Mouse (Mus musculus) limb, embryonic 15.5 days (tissue): ENCODE measurements around the gene Myo3b. TPM values are rescaled to one million over a fixed set of nuclear protein-coding genes. Genes with fewer than 3 reads are reported as not detected.
"Not testable (repeated sequence)": the region's sequence is repeated elsewhere in the genome, so short reads cannot be mapped to it uniquely, and the experiment has no call there.

Experiments used
- ATAC-seq: fragments of 200-750 bp; cut with Nextera tagmentation; 2 replicates; pipeline ENCODE4 v1.8.0; 2017; ENCODE audit warnings: low read depth, moderate TSS enrichment; ENCODE audit not compliant: insufficient number of reproducible peaks, low FRiP score, low TSS enrichment
- H3K27ac ChIP-seq: fragments of 300-500 bp; sonication (generic); 2 replicates; pipeline ENCODE4 v1.5.1; 2015; ENCODE audit warnings: moderate library complexity, mild to moderate bottlenecking, inconsistent platforms
- H3K27me3 ChIP-seq: fragments of 300-500 bp; sonication (generic); 2 replicates; pipeline ENCODE4 v1.6.1; 2015; ENCODE audit warnings: inconsistent platforms
- H3K36me3 ChIP-seq: fragments of 300-500 bp; sonication (generic); 2 replicates; pipeline ENCODE4 v1.6.1; 2015; ENCODE audit warnings: inconsistent platforms
- H3K4me1 ChIP-seq: fragments of 300-500 bp; sonication (generic); 2 replicates; pipeline ENCODE4 v1.6.1; 2015; ENCODE audit warnings: inconsistent platforms
- H3K4me2 ChIP-seq: fragments of 300-500 bp; sonication (generic); 2 replicates; pipeline ENCODE4 v1.6.1; 2015; ENCODE audit warnings: mild to moderate bottlenecking, inconsistent platforms
- H3K4me3 ChIP-seq: fragments of 300-500 bp; sonication (generic); 2 replicates; pipeline ENCODE4 v1.5.1; 2015; ENCODE audit warnings: mild to moderate bottlenecking, inconsistent platforms
- H3K9ac ChIP-seq: fragments of 300-500 bp; sonication (generic); 2 replicates; pipeline ENCODE4 v1.6.1; 2015; ENCODE audit warnings: inconsistent platforms
- H3K9me3 ChIP-seq: fragments of 300-500 bp; sonication (generic); 2 replicates; pipeline ENCODE4 v1.6.1; 2016; ENCODE audit warnings: inconsistent platforms
- WGBS: fragments of 180-500 bp; shearing (Covaris S2); methylation state at CpG from one replicate; pipeline ENCODE4 v1.1.7; 2015; 5-methylcytosine and 5-hydroxymethylcytosine counted together
- polyA plus RNA-seq: library from polyadenylated mRNA; unstranded; fragments of >200 nt; fragmentation: Nextera tagmentation; extraction: Ambion mirVana; gene quantifications from 2 replicates; pipeline ENCODE4 v1.2.1, GENCODE M21; 2015

The Myo3b gene
- not detected in 2 replicates for polyA plus RNA-seq

GRCm38 (mm10) chr2:70038752-70039151 lies at the start of gene Myo3b:
Myo3b (plus strand) TSS chr2:70039126.
- H3K9ac ChIP-seq: no peak within 1 kb of the TSS
- H3K27me3 ChIP-seq: no peaks in the 10 kb centered on the region
- 30% methylated on average over 7 of the region's 7 CpGs for WGBS
- no peaks in the 10 kb centered on the region for H3K4me1 ChIP-seq
- no peak within 1 kb of the TSS for H3K27ac ChIP-seq
- no peak for ATAC-seq
- no peak within 1 kb of the TSS for H3K4me2 ChIP-seq
- H3K4me3 ChIP-seq: no peak within 1 kb of the TSS
- H3K36me3 ChIP-seq: no peaks in the 10 kb centered on the region
- H3K9me3 ChIP-seq: no peaks in the 10 kb centered on the region

- H3K9me3 ChIP-seq: no peaks in the 10 kb centered on the region
- H3K36me3 ChIP-seq: peaks cover 50% of the 10 kb centered on the region
- WGBS: 93% methylated on average over 6 of the region's 6 CpGs
- ATAC-seq: no peak
- H3K4me3 ChIP-seq: no peak overlapping the region
- no peaks in the 10 kb centered on the region for H3K4me1 ChIP-seq
- H3K4me2 ChIP-seq: no peak overlapping the region
- no peaks in the 10 kb centered on the region for H3K27me3 ChIP-seq
- no peak overlapping the region for H3K9ac ChIP-seq
- no peak overlapping the region for H3K27ac ChIP-seq
These were observed 49.7 kb upstream of the Myo3b start for GRCm38 (mm10) chr2:69989224-69989623.

GRCm38 (mm10) chr2:69990647-69991046 lies 48.3 kb upstream of the Myo3b start:
- H3K36me3 ChIP-seq: peaks cover 44% of the 10 kb centered on the region
- no peaks in the 10 kb centered on the region for H3K27me3 ChIP-seq
- ATAC-seq: no peak
- no peak overlapping the region for H3K4me3 ChIP-seq
- no peaks in the 10 kb centered on the region for H3K4me1 ChIP-seq
- no peak overlapping the region for H3K9ac ChIP-seq
- H3K4me2 ChIP-seq: no peak overlapping the region
- H3K27ac ChIP-seq: no peak overlapping the region
- H3K9me3 ChIP-seq: no peaks in the 10 kb centered on the region
- 59% methylated on average over 2 of the region's 2 CpGs for WGBS

GRCm38 (mm10) chr2:69994082-69994736 lies 44.7 kb upstream of the Myo3b start:
- not testable (repeated sequence) for H3K27me3 ChIP-seq, H3K9me3 ChIP-seq, ATAC-seq, H3K4me2 ChIP-seq, H3K4me3 ChIP-seq, H3K27ac ChIP-seq, H3K9ac ChIP-seq, H3K4me1 ChIP-seq
- H3K36me3 ChIP-seq: peaks cover 42% of the 10 kb centered on the region
- 84% methylated on average over 3 of the region's 3 CpGs for WGBS

- H3K27me3 ChIP-seq: no peaks in the 10 kb centered on the region
- peaks cover 36% of the 10 kb centered on the region for H3K36me3 ChIP-seq
- H3K4me1 ChIP-seq: no peaks in the 10 kb centered on the region
- no peak overlapping the region for H3K9ac ChIP-seq
- no peak overlapping the region for H3K4me3 ChIP-seq
- H3K27ac ChIP-seq: no peak overlapping the region
- no peaks in the 10 kb centered on the region for H3K9me3 ChIP-seq
- 51% methylated on average over 2 of the region's 2 CpGs for WGBS
- no peak for ATAC-seq
- no peak overlapping the region for H3K4me2 ChIP-seq
These were observed 44.1 kb upstream of the Myo3b start for GRCm38 (mm10) chr2:69994779-69995178.

- ATAC-seq: no peak
- H3K27me3 ChIP-seq: no peaks in the 10 kb centered on the region
- H3K36me3 ChIP-seq: peaks cover 25% of the 10 kb centered on the region
- no peaks in the 10 kb centered on the region for H3K9me3 ChIP-seq
- no peak overlapping the region for H3K4me3 ChIP-seq
- H3K4me1 ChIP-seq: no peaks in the 10 kb centered on the region
- H3K9ac ChIP-seq: no peak overlapping the region
- H3K27ac ChIP-seq: no peak overlapping the region
- no peak overlapping the region for H3K4me2 ChIP-seq
- WGBS: 94% methylated on average over 7 of the region's 7 CpGs
These were observed 39.7 kb upstream of the Myo3b start for GRCm38 (mm10) chr2:69999097-69999770.

- WGBS: 91% methylated on average over 6 of the region's 6 CpGs
- no peak overlapping the region for H3K9ac ChIP-seq
- H3K4me2 ChIP-seq: no peak overlapping the region
- no peak overlapping the region for H3K27ac ChIP-seq
- H3K4me3 ChIP-seq: no peak overlapping the region
- H3K36me3 ChIP-seq: peaks cover 24% of the 10 kb centered on the region
- no peaks in the 10 kb centered on the region for H3K9me3 ChIP-seq
- ATAC-seq: no peak
- no peaks in the 10 kb centered on the region for H3K4me1 ChIP-seq
- no peaks in the 10 kb centered on the region for H3K27me3 ChIP-seq
These were observed 38.6 kb upstream of the Myo3b start for GRCm38 (mm10) chr2:70000316-70000715.

- Histone ChIP-seq H3K9ac (no peak overlapping the region), H3K9me3 (no peaks in the 10 kb centered on the region), H3K4me3 (no peak overlapping the region), H3K4me1 (no peaks in the 10 kb centered on the region), H3K4me2 (no peak overlapping the region), H3K27me3 (no peaks in the 10 kb centered on the region), H3K27ac (no peak overlapping the region), H3K36me3 (peaks cover 17% of the 10 kb centered on the region)
- WGBS: 91% methylated on average over 2 of the region's 2 CpGs
- no peak for ATAC-seq
These were observed 32.4 kb upstream of the Myo3b start for GRCm38 (mm10) chr2:70006492-70006891.

GRCm38 (mm10) chr2:70012941-70013340 lies 26.0 kb upstream of the Myo3b start:
- H3K4me1 ChIP-seq: 0 out of 2 replicates have a peak, but pooled peaks cover 2% of the 10 kb centered on the region
- no peak overlapping the region for H3K4me2 ChIP-seq
- H3K4me3 ChIP-seq: no peak overlapping the region
- H3K27ac ChIP-seq: no peak overlapping the region
- H3K36me3 ChIP-seq: peaks cover 44% of the 10 kb centered on the region
- no peaks in the 10 kb centered on the region for H3K27me3 ChIP-seq
- 95% methylated on average over 8 of the region's 8 CpGs for WGBS
- no peak for ATAC-seq
- no peak overlapping the region for H3K9ac ChIP-seq
- no peaks in the 10 kb centered on the region for H3K9me3 ChIP-seq

GRCm38 (mm10) chr2:70018236-70018635 lies 20.7 kb upstream of the Myo3b start:
- 0 out of 2 replicates have a peak, but pooled peaks cover 6% of the 10 kb centered on the region for H3K4me1 ChIP-seq
- WGBS: 48% methylated on average over 6 of the region's 6 CpGs
- H3K9me3 ChIP-seq: no peaks in the 10 kb centered on the region
- no peak overlapping the region for H3K4me2 ChIP-seq
- no peak for ATAC-seq
- no peak overlapping the region for H3K4me3 ChIP-seq
- H3K27ac ChIP-seq: no peak overlapping the region
- peaks cover 64% of the 10 kb centered on the region for H3K36me3 ChIP-seq
- H3K9ac ChIP-seq: no peak overlapping the region
- H3K27me3 ChIP-seq: no peaks in the 10 kb centered on the region

GRCm38 (mm10) chr2:70024454-70024853 lies 14.5 kb upstream of the Myo3b start:
- Histone ChIP-seq H3K9me3 (no peaks in the 10 kb centered on the region), H3K27me3 (no peaks in the 10 kb centered on the region), H3K27ac (no peak overlapping the region), H3K4me3 (no peak overlapping the region), H3K4me2 (no peak overlapping the region), H3K4me1 (no peaks in the 10 kb centered on the region), H3K9ac (no peak overlapping the region), H3K36me3 (peaks cover 35% of the 10 kb centered on the region)
- no peak for ATAC-seq
- 88% methylated on average over 2 of the region's 2 CpGs for WGBS

- ATAC-seq: no peak
- Histone ChIP-seq H3K27ac (no peak overlapping the region), H3K27me3 (no peaks in the 10 kb centered on the region), H3K4me3 (no peak overlapping the region), H3K9ac (no peak overlapping the region), H3K4me2 (no peak overlapping the region), H3K36me3 (peaks cover 31% of the 10 kb centered on the region), H3K9me3 (no peaks in the 10 kb centered on the region), H3K4me1 (no peaks in the 10 kb centered on the region)
- 90% methylated on average over 5 of the region's 5 CpGs for WGBS
These were observed 13.2 kb upstream of the Myo3b start for GRCm38 (mm10) chr2:70025711-70026110.
